Mouse (Mus musculus) lung, postnatal 0 days (tissue): Measurements from ENCODE around the gene Lingo3.

ENCODE experiments used
- CTCF ChIP-seq: IDR thresholded peaks from 2 replicates; pipeline ENCODE4 v1.5.1; 2016; ENCODE audit warnings: antibody characterized with exemption, mild to moderate bottlenecking
- EP300 ChIP-seq: IDR thresholded peaks from 2 replicates; pipeline ENCODE4 v1.6.1; 2016; ENCODE audit warnings: antibody characterized with exemption, mild to moderate bottlenecking, control low read depth

DNA sequence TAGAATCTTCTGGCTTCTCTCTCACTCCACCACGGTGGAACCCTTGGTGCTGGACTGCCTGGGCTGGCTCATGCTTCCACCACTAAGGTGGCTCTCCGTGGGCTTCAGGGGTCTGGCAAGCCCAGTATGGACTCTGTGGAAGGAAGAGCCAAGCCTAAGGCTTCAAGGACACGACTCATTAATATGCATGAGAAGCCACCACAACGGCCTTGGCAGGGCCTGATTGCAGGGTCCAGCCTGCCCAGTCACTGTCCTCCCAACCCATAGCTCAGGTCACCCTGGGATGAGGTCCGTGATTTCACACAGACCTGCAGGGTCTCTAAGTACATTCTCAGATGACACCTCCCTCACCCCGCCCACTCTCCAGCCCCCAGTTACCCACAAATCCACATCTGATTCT is 4.0 kb downstream of the Lingo3 start:
- TF ChIP-seq CTCF (no peak), EP300 (no peak)
